Mouse (Mus musculus) liver, embryonic 12.5 days (tissue): ENCODE measurements around the gene H2al1n. TPM values are rescaled to one million over a fixed set of nuclear protein-coding genes. Genes with fewer than 3 reads are reported as not detected.
"Not testable (repeated sequence)": the region's sequence is repeated elsewhere in the genome, so short reads cannot be mapped to it uniquely, and the experiment has no call there.

ENCODE experiments used
- ATAC-seq: fragments of 200-750 bp; cut with Nextera tagmentation; 2 replicates; pipeline ENCODE4 v1.8.0; 2017; ENCODE audit warnings: moderate number of reproducible peaks, mild to moderate bottlenecking, moderate library complexity
- H3K27ac ChIP-seq: fragments of 300-500 bp; sonication (generic); 2 replicates; pipeline ENCODE4 v1.5.1; 2016; ENCODE audit warnings: mild to moderate bottlenecking
- H3K27me3 ChIP-seq: fragments of 300-500 bp; sonication (generic); replicated peaks from 2 replicates; pipeline ENCODE4 v1.6.1; 2016; ENCODE audit warnings: mild to moderate bottlenecking, moderate library complexity
- H3K36me3 ChIP-seq: fragments of 300-500 bp; sonication (generic); 2 replicates; pipeline ENCODE4 v1.6.1; 2016; ENCODE audit warnings: mild to moderate bottlenecking, moderate library complexity
- H3K4me1 ChIP-seq: fragments of 300-500 bp; sonication (generic); 2 replicates; pipeline ENCODE4 v1.6.1; 2016
- H3K4me2 ChIP-seq: fragments of 300-500 bp; sonication (generic); 2 replicates; pipeline ENCODE4 v1.6.1; 2016; ENCODE audit warnings: mild to moderate bottlenecking, moderate library complexity
- H3K4me3 ChIP-seq: fragments of 300-500 bp; sonication (generic); 2 replicates; pipeline ENCODE4 v1.5.1; 2016; ENCODE audit warnings: mild to moderate bottlenecking, moderate library complexity
- H3K9ac ChIP-seq: fragments of 300-500 bp; sonication (generic); 2 replicates; pipeline ENCODE4 v1.6.1; 2016; ENCODE audit warnings: mild to moderate bottlenecking, moderate library complexity
- H3K9me3 ChIP-seq: fragments of 300-500 bp; sonication (generic); replicated peaks from 2 replicates; pipeline ENCODE4 v1.6.1; 2016; ENCODE audit warnings: mild to moderate bottlenecking, moderate library complexity
- WGBS: fragments of 180-500 bp; shearing (Covaris S2); methylation state at CpG from one replicate; pipeline ENCODE4 v1.1.7; 2016; ENCODE audit not compliant: insufficient replicate concordance; 5-methylcytosine and 5-hydroxymethylcytosine counted together
- polyA plus RNA-seq: library from polyadenylated mRNA; unstranded; fragments of >200 nt; fragmentation: Nextera tagmentation; extraction: Ambion mirVana; gene quantifications from 2 replicates; pipeline ENCODE4 v1.2.1, GENCODE M21; 2016

Gene H2al1n
- polyA plus RNA-seq: not detected in 2 replicates

- H3K36me3 ChIP-seq, H3K9me3 ChIP-seq, H3K4me3 ChIP-seq, H3K4me1 ChIP-seq, H3K27me3 ChIP-seq, H3K27ac ChIP-seq, H3K4me2 ChIP-seq, H3K9ac ChIP-seq, ATAC-seq: not testable (repeated sequence)
- 54% methylated on average over 3 of the region's 3 CpGs for WGBS
These were observed at the start of gene H2al1n for GRCm38 (mm10) chrX:14210848-14211247. H2al1n (plus strand) TSS chrX:14211148.

GRCm38 (mm10) chrX:14199284-14199683, 11.7 kb upstream of the H2al1n start:
- Histone ChIP-seq H3K4me2 (no peak overlapping the region), H3K9ac (no peak overlapping the region), H3K4me3 (no peak overlapping the region), H3K27ac (no peak overlapping the region), H3K9me3 (no peaks in the 10 kb centered on the region), H3K36me3 (no peaks in the 10 kb centered on the region), H3K4me1 (no peaks in the 10 kb centered on the region), H3K27me3 (no peaks in the 10 kb centered on the region)
- 52% methylated on average over 4 of the region's 4 CpGs for WGBS
- ATAC-seq: no peak

GRCm38 (mm10) chrX:14206112-14206875, 4.7 kb upstream of the H2al1n start:
- ATAC-seq: no peak
- no peak overlapping the region for H3K4me2 ChIP-seq
- no peaks in the 10 kb centered on the region for H3K9me3 ChIP-seq
- H3K27ac ChIP-seq: no peak overlapping the region
- no peaks in the 10 kb centered on the region for H3K4me1 ChIP-seq
- H3K4me3 ChIP-seq: no peak overlapping the region
- H3K27me3 ChIP-seq: no peaks in the 10 kb centered on the region
- H3K9ac ChIP-seq: no peak overlapping the region
- WGBS: 51% methylated on average over 8 of the region's 8 CpGs
- no peaks in the 10 kb centered on the region for H3K36me3 ChIP-seq

GRCm38 (mm10) chrX:14229218-14229617, 18.3 kb downstream of the H2al1n start:
- Histone ChIP-seq H3K4me1 (no peaks in the 10 kb centered on the region), H3K9me3 (no peaks in the 10 kb centered on the region), H3K27ac (no peak overlapping the region), H3K27me3 (no peaks in the 10 kb centered on the region), H3K4me3 (no peak overlapping the region), H3K9ac (no peak overlapping the region), H3K4me2 (no peak overlapping the region), H3K36me3 (no peaks in the 10 kb centered on the region)
- WGBS: 55% methylated on average over 2 of the region's 2 CpGs
- ATAC-seq: no peak

GRCm38 (mm10) chrX:14259597-14260239, 48.8 kb downstream of the H2al1n start:
- Histone ChIP-seq H3K4me1 (no peaks in the 10 kb centered on the region), H3K27me3 (no peaks in the 10 kb centered on the region), H3K9ac (no peak overlapping the region), H3K36me3 (no peaks in the 10 kb centered on the region), H3K4me2 (no peak overlapping the region), H3K9me3 (no peaks in the 10 kb centered on the region), H3K4me3 (no peak overlapping the region), H3K27ac (no peak overlapping the region)
- WGBS: 38% methylated on average over 3 of the region's 3 CpGs
- no peak for ATAC-seq
